Mouse (Mus musculus) hindlimb bud, embryonic 11.5 days (tissue): ENCODE measurements around the gene Lrrc40.
"Not testable (repeated sequence)": the region's sequence is repeated elsewhere in the genome, so short reads cannot be mapped to it uniquely, and the experiment has no call there.

Experiments used
- DNase-seq: peaks from one replicate; pipeline ENCODE4 v3.0.0-alpha.2; 2012; ENCODE audit warnings: low read depth, low spot score; ENCODE audit errors: extremely low spot score

Gene Lrrc40

GRCm38 (mm10) chr3:158077828-158078227, 41.4 kb downstream of the Lrrc40 start:
- DNase-seq, result no peak

GRCm38 (mm10) chr3:158091601-158092000, 55.1 kb downstream of the Lrrc40 start:
- DNase-seq, result no peak

- no peak for DNase-seq
Measured at GRCm38 (mm10) chr3:158093919-158094318, 57.5 kb downstream of the Lrrc40 start.

GRCm38 (mm10) chr3:158102043-158102442, 65.6 kb downstream of the Lrrc40 start:
- not testable (repeated sequence) for DNase-seq

- not testable (repeated sequence) for DNase-seq
Measured at GRCm38 (mm10) chr3:158102530-158102929, 66.1 kb downstream of the Lrrc40 start.

- DNase-seq, result no peak
Measured at GRCm38 (mm10) chr3:158103467-158103866, 67.0 kb downstream of the Lrrc40 start.

GRCm38 (mm10) chr3:158105260-158105659, 68.8 kb downstream of the Lrrc40 start:
- DNase-seq, result no peak
